Mouse (Mus musculus) kidney, adult 2 months (tissue): ENCODE data around the gene Ppp1r36.

Source experiments
- CTCF ChIP-seq: fragments of 200-500 bp; conservative IDR thresholded peaks from 2 replicates; pipeline ENCODE4 v1.5.1; 2011; ENCODE audit warnings: low read depth, mild to moderate bottlenecking, control low read depth, low read length, moderate library complexity, mixed read lengths; ENCODE audit not compliant: insufficient read depth, insufficient read length
- POLR2A ChIP-seq: fragments of 200-500 bp; IDR thresholded peaks from one replicate; pipeline ENCODE4 v1.6.1; 2011; ENCODE audit warnings: low read depth, low read length, control low read depth

DNA sequence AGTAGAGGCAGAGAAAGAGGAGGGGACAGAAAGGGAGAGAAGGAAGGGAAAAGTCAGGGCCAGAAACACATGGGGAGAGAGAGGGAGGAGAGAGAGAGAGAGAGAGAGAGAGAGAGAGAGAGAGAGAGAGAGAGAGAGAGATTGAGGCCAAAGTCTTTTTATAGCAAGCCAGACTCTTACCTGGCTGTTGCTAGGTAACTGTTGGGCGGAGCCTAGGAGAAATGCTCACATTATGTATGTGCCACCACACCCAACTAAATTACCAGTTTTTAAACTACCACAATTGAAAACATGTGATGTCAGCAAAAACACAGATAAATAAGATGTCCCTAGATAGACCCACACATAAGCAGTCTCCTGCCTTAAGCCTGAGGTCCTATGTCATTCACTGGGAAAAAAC, 58.8 kb downstream of the Ppp1r36 start:
- no peak for TF ChIP-seq POLR2A
- TF ChIP-seq CTCF = no peak
